Mouse (Mus musculus) frontal cortex, postnatal 25 days (tissue): Measurements from ENCODE around the gene Calcb.
"Not testable (repeated sequence)": the region's sequence is repeated elsewhere in the genome, so short reads cannot be mapped to it uniquely, and the experiment has no call there.

Experiments used
- DNase-seq, 2 experiments: peaks; one replicate each; pipeline ENCODE4 v3.0.0; 2022; ENCODE audit warnings: low spot score in 2 of 2

Gene Calcb

DNA sequence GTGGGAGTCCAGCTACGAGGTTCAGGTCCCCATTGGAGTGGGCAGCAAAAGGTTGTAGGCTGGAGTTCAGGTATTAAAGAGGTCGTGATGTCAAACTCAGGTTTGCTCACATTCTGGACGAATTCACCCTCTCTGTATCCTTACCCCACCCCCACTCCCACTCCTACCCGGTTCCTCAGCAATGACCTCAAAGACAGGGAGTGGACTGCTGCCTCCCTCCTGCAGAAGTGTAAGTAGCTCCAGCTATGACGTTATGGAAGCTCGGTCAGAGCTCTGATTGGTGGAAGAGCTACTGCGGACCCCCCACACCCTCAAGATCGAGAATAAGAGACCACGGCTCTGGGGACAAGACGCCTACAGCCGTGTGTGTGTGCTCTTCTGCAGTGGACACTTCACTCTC is at the start of gene Calcb:
TSS of gene Calcb (plus strand) at position 344 of the 400 bp plus-strand sequence.
- DNase-seq: no peak

DNA sequence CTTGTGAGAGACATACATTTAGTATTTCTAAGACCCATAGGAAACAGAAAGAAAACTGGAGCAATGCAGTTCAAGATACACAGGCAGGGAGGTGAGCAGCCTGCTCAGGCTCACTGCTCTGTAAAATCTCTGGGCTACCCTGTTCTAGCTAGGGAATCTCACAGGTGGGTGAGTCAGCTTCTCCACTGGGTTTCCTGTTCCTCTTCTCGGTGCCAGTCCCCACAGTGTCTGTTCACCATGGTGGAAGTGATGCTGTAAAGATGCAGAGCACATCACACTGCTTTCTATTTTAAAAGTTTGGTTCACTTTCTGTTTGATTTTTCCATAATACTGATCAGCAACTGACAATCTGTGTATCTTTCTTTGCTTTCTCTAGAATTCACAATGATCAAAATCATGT is 47.0 kb upstream of the Calcb start:
- DNase-seq: no peak

- DNase-seq: no peak
Observed at GRCm38 (mm10) chr7:114672697-114673096, 45.7 kb upstream of the Calcb start.

GRCm38 (mm10) chr7:114692339-114692738 is 26.1 kb upstream of the Calcb start:
- no peak for DNase-seq

DNA sequence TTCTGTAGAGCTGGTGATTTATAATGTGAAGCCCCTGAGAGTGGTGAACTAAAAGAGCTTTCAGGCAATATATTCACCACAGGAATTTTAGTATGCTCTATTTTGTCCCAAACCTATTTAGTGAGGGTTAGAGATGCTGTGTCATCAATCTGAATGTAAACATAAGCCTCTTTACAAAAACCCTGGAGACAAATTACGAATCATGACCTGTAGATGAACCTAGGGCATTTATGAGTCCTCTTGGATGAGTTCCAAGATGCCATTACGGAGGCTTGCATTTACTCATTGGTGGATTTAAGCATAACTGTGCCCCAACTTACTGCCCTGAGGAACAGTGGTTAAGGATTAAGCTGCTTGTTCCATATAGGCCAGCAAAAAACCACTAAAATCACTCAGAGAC is 17.6 kb upstream of the Calcb start:
- no peak for DNase-seq

- no peak for DNase-seq
Observed at GRCm38 (mm10) chr7:114706716-114707115, 11.7 kb upstream of the Calcb start.

- no peak for DNase-seq
Observed at GRCm38 (mm10) chr7:114707398-114707797, 11.0 kb upstream of the Calcb start.

DNA sequence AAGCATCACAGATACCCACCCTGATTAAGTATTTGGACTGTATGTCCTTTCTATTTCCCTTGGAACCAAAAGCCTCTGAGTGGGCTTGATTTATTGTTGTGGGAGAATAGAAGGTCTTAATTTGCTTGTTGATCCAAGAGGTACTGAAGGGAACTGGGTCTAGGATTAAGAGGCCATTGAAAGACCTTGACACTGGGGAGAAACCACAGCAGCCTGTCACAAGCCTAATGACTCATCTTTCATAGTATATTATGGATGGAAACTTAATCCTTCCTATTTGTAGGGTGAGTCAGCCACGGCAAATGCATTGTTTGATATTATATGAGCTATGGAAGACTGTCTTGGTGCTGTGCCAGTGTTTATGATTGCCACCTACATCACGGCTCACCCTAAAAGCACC is 8.0 kb upstream of the Calcb start:
- no peak for DNase-seq

GRCm38 (mm10) chr7:114712523-114712922 is 5.9 kb upstream of the Calcb start:
- DNase-seq: no peak

GRCm38 (mm10) chr7:114719381-114720131 is 1.1 kb downstream of the Calcb start:
- peak in 1 of 2 experiments; percentile 11 for DNase-seq

GRCm38 (mm10) chr7:114729696-114730095 is 11.3 kb downstream of the Calcb start:
- DNase-seq: not testable (repeated sequence)

DNA sequence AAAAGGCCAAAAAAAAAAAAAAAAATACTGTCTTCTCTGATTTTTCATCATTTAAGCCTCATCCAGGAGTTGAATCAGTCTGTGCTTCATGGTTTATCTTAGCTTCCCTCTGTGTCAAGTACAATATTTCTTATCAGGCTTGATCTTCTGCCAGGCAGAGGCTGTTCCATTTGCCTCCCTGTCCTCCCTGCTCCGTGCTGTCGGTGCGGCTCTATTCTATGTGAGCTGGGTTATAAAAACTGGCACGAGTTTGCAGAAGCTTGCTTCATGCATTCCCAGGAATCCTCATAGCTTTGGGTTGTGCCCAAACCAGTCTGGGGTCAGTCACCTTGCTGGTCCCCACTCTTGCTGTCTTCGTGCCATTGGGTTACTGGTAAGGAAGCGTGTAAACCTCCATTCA is 12.7 kb downstream of the Calcb start:
- no peak for DNase-seq

- DNase-seq: not testable (repeated sequence)
Observed at GRCm38 (mm10) chr7:114731700-114732099, 13.3 kb downstream of the Calcb start.

DNA sequence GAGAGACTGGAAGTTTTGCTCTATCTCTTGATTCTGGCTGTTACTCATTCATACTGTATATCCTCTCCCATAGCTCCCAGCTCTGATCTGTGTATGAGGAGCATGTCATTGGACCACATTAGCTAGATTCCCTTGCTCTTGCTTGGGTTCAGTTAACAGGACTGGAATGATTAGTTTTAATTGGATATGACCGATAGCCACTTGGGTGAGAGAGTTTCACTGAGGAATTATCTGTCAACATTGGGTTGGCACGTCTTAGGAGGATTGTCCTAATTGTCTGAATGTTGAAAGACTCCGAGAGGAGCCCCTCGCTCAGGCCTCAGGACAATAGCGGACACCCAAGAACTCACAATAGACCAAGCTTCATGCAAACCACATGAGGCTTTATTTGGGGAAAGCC is 17.8 kb downstream of the Calcb start:
- no peak for DNase-seq

DNA sequence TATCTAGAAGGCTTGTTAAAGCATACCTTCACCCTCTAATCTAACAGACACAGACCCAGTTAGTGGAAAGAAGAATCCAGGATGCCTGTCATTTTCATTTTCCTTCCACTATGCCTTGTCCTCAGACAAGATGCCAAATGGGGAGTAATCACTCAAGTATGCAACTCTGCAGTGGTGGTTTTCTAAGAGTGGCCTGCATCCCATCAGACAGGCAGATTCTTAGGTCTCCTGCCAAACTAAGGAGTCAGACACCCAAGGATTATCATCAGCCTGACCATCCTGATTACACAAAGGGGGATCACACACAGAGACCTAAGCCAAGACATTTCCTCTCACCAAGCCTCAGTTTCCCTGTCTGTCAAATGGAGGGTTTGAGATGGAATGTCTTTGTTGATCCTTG is 19.7 kb downstream of the Calcb start:
- no peak for DNase-seq

- no peak for DNase-seq
Observed at GRCm38 (mm10) chr7:114740360-114741165, 22.1 kb downstream of the Calcb start.

GRCm38 (mm10) chr7:114743022-114743780 is 24.8 kb downstream of the Calcb start, which contains the start of gene Insc:
Gene Insc, plus strand, starts transcription at chr7:114743694.
- DNase-seq: no peak

GRCm38 (mm10) chr7:114744639-114745245 is 26.3 kb downstream of the Calcb start:
- DNase-seq: no peak

- DNase-seq: no peak
Observed at GRCm38 (mm10) chr7:114745481-114746271, 27.2 kb downstream of the Calcb start.

DNA sequence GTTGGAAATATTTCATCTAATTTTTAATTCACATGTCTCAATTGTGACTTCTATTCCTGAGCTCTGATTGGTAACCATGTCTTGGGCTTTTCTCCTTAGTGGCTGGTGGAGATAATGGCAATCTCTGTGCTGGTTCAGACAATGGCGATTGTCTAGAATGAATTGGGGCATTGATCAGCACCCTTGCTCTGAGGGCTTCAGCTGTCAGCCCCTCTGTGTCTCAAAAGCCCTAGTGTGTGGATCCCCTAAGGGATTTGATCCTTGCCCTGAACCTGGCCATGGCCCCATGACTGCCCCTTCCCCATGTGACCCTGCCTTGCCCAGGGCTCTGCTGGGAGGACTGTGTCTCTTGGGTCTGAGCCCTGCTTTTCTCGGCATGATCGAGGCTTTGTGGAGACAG is 29.2 kb downstream of the Calcb start:
- no peak for DNase-seq

DNA sequence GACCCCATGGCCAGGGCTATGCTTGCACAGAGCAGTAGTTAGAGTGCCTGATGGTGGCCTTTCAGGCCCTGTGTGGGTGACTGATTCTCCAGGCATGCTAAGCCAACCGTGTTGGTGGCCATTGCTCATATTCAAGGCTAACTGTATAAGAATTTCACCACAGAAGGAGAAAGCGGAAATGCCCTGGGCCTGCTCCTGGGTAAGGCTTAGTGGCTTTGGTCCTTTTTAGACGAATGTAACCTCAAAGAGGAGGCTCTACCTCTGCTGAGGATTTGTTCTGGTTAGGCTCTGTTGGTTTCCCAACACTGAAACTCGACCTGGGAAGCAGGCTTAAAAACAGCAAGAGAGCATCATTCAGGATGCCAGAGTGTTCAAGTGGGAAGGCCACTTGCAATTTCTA is 29.8 kb downstream of the Calcb start:
- no peak for DNase-seq
